Mouse (Mus musculus): ENCODE measurements around the gene Slc27a1.

DNA sequence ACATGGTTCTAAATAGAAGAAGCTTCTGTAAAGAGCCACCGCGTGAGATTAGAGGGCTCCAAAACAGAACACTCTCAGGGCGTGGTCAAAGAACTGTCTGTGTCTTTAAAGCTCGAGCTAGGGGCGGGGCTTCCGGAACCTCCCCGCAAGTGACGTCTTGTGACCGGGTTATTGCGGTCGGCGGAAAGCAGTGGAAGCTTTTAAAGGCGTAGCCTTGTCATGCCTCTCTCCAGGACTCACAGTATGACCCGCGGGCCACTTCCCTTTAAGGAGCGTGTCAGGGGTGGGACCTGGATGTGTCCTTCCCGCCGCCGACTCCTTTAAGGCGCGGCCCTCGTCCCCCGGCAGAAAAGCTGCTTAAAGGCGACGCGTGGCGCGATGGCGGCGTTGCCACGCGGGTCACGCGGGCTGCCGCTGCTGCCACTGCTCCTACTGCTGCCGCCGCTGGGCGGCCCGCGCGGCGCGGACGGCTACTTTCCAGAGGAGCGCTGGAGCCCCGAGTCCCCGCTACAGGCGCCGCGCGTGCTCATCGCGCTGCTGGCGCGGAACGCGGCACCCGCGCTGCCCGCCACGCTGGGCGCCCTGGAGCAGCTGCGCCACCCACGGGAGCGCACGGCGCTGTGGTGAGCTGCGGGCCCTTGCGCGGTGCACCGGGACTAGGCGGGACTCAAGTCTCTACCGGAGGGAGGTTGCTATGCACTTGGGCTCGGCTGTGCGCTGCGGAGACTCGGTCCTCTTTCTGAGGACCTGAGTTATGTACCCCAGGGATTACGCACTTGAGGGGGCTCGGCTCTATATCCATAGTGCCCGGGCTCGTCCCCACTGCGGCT, 42.4 kb downstream of the Slc27a1 start, which contains the start of gene Colgalt1:
- TF ChIP-seq POLR2A (IDR thresholded peaks at IDR 0.05; ENCODE audit: borderline replicate concordance, extremely low read depth, insufficient read depth, insufficient read length, poor library complexity, severe bottlenecking) (peak; percentile 68), CTCF (IDR thresholded peaks at IDR 0.05; ENCODE audit: borderline replicate concordance, extremely low read depth, insufficient read depth, insufficient read length) (peak; percentile 4; the same call in 1 of the 2 replicates)
